Mouse (Mus musculus) thymus, adult 2 months (tissue): ENCODE measurements around the gene Ptcd3.

ENCODE experiments used
- CTCF ChIP-seq: fragments of 200-500 bp; IDR thresholded peaks from 2 replicates; pipeline ENCODE4 v1.5.1; 2012; ENCODE audit warnings: mild to moderate bottlenecking, control low read depth, low read length, moderate library complexity, borderline replicate concordance; ENCODE audit not compliant: control insufficient read depth, poor library complexity, insufficient read depth; ENCODE audit errors: extremely low read depth
- POLR2A ChIP-seq: fragments of 200-500 bp; IDR thresholded peaks from 2 replicates; pipeline ENCODE4 v1.6.1; 2012; ENCODE audit warnings: mild to moderate bottlenecking, low read length, control low read depth, moderate library complexity; ENCODE audit not compliant: control insufficient read depth, poor library complexity, insufficient read depth; ENCODE audit errors: extremely low read depth

DNA sequence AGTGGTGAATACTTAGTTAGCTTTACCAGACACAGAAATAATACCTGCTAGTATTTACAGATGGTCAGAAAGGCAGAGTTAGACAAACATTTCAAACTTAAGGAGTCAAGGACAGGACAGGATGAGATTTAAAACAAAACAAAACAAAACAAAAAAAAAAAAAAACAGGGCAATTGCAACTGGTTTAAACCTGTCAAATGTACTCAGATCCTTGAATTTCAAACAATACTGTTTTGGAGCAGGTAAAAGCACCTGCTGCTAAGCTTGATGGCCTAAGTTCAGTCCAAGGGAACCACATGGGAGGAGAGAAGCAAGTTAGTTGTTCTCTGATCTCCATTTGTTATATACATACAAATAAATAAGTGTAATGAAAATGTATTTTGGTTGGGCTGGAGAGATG, 68.7 kb downstream of the Ptcd3 start:
- TF ChIP-seq POLR2A (no peak), CTCF (no peak)
